Mouse (Mus musculus): ENCODE results near the gene Klhl33.

DNA sequence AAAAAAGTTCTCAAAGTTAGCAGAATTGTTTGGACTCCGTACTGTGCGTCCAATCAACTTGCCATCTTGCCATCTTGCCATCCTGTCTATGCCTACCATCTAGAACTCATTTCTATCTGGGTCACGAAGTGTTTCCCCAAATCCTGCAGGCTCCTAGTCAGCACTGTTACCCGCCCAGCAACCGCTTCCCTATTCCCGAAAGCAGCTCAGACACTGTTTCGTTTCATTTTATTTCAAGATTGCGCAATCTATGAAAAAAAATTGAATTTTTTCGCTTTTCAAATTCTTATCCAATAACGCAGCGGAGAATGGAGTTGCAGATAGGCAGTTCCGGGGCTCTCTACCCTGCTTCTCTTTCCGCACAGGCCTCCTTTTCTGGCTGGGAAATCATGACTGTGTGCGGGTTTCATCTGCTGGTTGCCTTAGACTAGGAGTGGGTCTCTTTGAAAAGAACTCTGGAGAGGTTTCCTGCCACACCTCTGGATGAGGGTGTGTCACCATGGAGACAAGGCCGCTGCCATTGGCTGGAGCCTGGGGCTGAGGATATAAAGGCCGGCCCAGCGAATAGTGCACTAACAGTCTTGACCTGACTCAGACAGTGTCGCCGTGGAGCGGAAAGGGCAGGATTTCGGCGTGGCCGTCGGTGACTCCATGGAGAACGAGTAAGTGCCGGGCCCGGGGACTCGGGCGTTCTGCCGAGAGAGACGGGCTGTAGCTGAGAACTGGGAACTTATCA is 46.8 kb upstream of the Klhl33 start, which contains the start of gene Gm49342:
- TF ChIP-seq GATA1 (IDR thresholded peaks at IDR 0.05; ENCODE audit: low read length) (no peak), TAL1 (IDR thresholded peaks at IDR 0.05; ENCODE audit: low read length) (no peak)

Data from erythroblast, embryonic 14.5 days (primary cell).